Mouse (Mus musculus) hindbrain, postnatal 0 days (tissue): ENCODE data around the gene Atg10. TPM values are rescaled to one million over a fixed set of nuclear protein-coding genes. Genes with fewer than 3 reads are reported as not detected.

Experiments used
- ATAC-seq: fragments of 200-750 bp; cut with Nextera tagmentation; 2 replicates; pipeline ENCODE4 v1.8.0; 2017; ENCODE audit warnings: mild to moderate bottlenecking, moderate TSS enrichment, moderate library complexity
- DNase-seq: peaks from one replicate; pipeline ENCODE4 v3.0.0-alpha.2; 2015; ENCODE audit warnings: low spot score
- H3K27ac ChIP-seq: fragments of 300-500 bp; sonication (generic); 2 replicates; pipeline ENCODE4 v1.5.1; 2014; ENCODE audit warnings: mild to moderate bottlenecking
- H3K27me3 ChIP-seq: fragments of 300-500 bp; sonication (generic); 2 replicates; pipeline ENCODE4 v1.6.1; 2014; ENCODE audit warnings: low read length, mixed read lengths; ENCODE audit not compliant: insufficient read depth
- H3K36me3 ChIP-seq: fragments of 300-500 bp; sonication (generic); 2 replicates; pipeline ENCODE4 v1.6.1; 2014; ENCODE audit warnings: low read length, mixed read lengths; ENCODE audit not compliant: insufficient read depth
- H3K4me1 ChIP-seq: fragments of 300-500 bp; sonication (generic); 2 replicates; pipeline ENCODE4 v1.6.1; 2014; ENCODE audit warnings: antibody characterized with exemption, low read length, mixed read lengths; ENCODE audit not compliant: insufficient read depth
- H3K4me2 ChIP-seq: fragments of 300-500 bp; sonication (generic); 2 replicates; pipeline ENCODE4 v1.6.1; 2014; ENCODE audit warnings: low read depth, mild to moderate bottlenecking, low read length, moderate library complexity, mixed read lengths
- H3K4me3 ChIP-seq: fragments of 300-500 bp; sonication (generic); 2 replicates; pipeline ENCODE4 v1.5.1; 2014; ENCODE audit warnings: low read length
- H3K9ac ChIP-seq: fragments of 300-500 bp; sonication (generic); replicated peaks from 2 replicates; pipeline ENCODE4 v1.6.1; 2014; ENCODE audit warnings: mild to moderate bottlenecking, low read length, moderate library complexity, mixed read lengths
- H3K9me3 ChIP-seq: fragments of 300-500 bp; sonication (generic); 2 replicates; pipeline ENCODE4 v1.6.1; 2016; ENCODE audit warnings: low read length, mixed read lengths
- CTCF ChIP-seq: IDR thresholded peaks from 2 replicates; pipeline ENCODE4 v1.5.1; 2016; ENCODE audit warnings: antibody characterized with exemption, control low read depth, low read depth
- WGBS: fragments of 180-500 bp; shearing (Covaris S2); extraction: QIAGEN DNeasy Blood & Tissue Kit; methylation state at CpG from one replicate; pipeline ENCODE4 v1.1.7; 2014; 5-methylcytosine and 5-hydroxymethylcytosine counted together
- polyA plus RNA-seq: library from polyadenylated mRNA; unstranded; fragments of >200 nt; fragmentation: Nextera tagmentation; extraction: Ambion mirVana; gene quantifications from 2 replicates; pipeline ENCODE4 v1.2.1, GENCODE M21; 2015
- total RNA-seq: library from RNA; depleted of rRNA; stranded (reverse); fragments of >200 nt; gene quantifications from 2 replicates; pipeline ENCODE4 v1.2.3, GENCODE M21; 2014

Gene Atg10
- total and polyA plus RNA-seq, 2 experiments from 2014 or later: 5.2 to 13.9 TPM

GRCm38 (mm10) chr13:91090861-91091730 is 132.7 kb downstream of the Atg10 start:
- no peak for TF ChIP-seq CTCF
- Histone ChIP-seq H3K36me3 (no peaks in the 10 kb centered on the region), H3K27me3 (no peaks in the 10 kb centered on the region), H3K4me1 (peaks cover 9% of the 10 kb centered on the region; the same call in 1 of the 2 replicates), H3K9me3 (no peaks in the 10 kb centered on the region), H3K9ac (no peak overlapping the region), H3K4me2 (no peak overlapping the region), H3K27ac (no peak overlapping the region), H3K4me3 (no peak overlapping the region)
- ATAC-seq (no peak), DNase-seq (no peak)
- 60% methylated on average over 4 of the region's 4 CpGs for WGBS

GRCm38 (mm10) chr13:91086361-91086900 is 137.3 kb downstream of the Atg10 start:
- H3K4me1 ChIP-seq: no peaks in the 10 kb centered on the region
- H3K4me3 ChIP-seq: no peak overlapping the region
- no peak overlapping the region for H3K4me2 ChIP-seq
- no peak for TF ChIP-seq CTCF
- H3K9ac ChIP-seq: no peak overlapping the region
- no peaks in the 10 kb centered on the region for H3K9me3 ChIP-seq
- no peak for ATAC-seq
- no peak overlapping the region for H3K27ac ChIP-seq
- no peaks in the 10 kb centered on the region for H3K36me3 ChIP-seq
- no peaks in the 10 kb centered on the region for H3K27me3 ChIP-seq
- 91% methylated on average over 12 of the region's 12 CpGs for WGBS
- DNase-seq: no peak

GRCm38 (mm10) chr13:91072351-91072750 is 151.4 kb downstream of the Atg10 start:
- 96% methylated on average over 2 of the region's 2 CpGs for WGBS

GRCm38 (mm10) chr13:91060871-91061270 is 162.9 kb downstream of the Atg10 start:
- TF ChIP-seq CTCF: no peak

More at GRCm38 (mm10) chr13:91072351-91072750, 151.4 kb downstream of the Atg10 start:
- Histone ChIP-seq H3K4me2 (no peak overlapping the region), H3K9ac (no peak overlapping the region), H3K36me3 (no peaks in the 10 kb centered on the region), H3K27me3 (no peaks in the 10 kb centered on the region), H3K4me3 (no peak overlapping the region), H3K27ac (no peak overlapping the region), H3K9me3 (no peaks in the 10 kb centered on the region), H3K4me1 (no peaks in the 10 kb centered on the region)
- ATAC-seq (no peak), DNase-seq (no peak)
- no peak for TF ChIP-seq CTCF

GRCm38 (mm10) chr13:91048171-91048570 is 175.6 kb downstream of the Atg10 start:
- Histone ChIP-seq H3K4me1 (no peaks in the 10 kb centered on the region), H3K4me3 (no peak overlapping the region), H3K27ac (no peak overlapping the region), H3K27me3 (no peaks in the 10 kb centered on the region), H3K4me2 (no peak overlapping the region), H3K36me3 (no peaks in the 10 kb centered on the region), H3K9ac (no peak overlapping the region), H3K9me3 (peaks cover 5% of the 10 kb centered on the region)
- TF ChIP-seq CTCF: no peak
- ATAC-seq: no peak
- WGBS: 91% methylated on average over 4 of the region's 4 CpGs
- no peak for DNase-seq

More at GRCm38 (mm10) chr13:91060871-91061270, 162.9 kb downstream of the Atg10 start:
- Histone ChIP-seq H3K9me3 (no peaks in the 10 kb centered on the region), H3K4me3 (no peak overlapping the region), H3K9ac (no peak overlapping the region), H3K27me3 (no peaks in the 10 kb centered on the region), H3K4me1 (no peaks in the 10 kb centered on the region), H3K4me2 (no peak overlapping the region), H3K36me3 (no peaks in the 10 kb centered on the region), H3K27ac (no peak overlapping the region)
- ATAC-seq (no peak; the same call in 1 of the 2 replicates), DNase-seq (no peak)
- 78% methylated on average over 5 of the region's 5 CpGs for WGBS

GRCm38 (mm10) chr13:91046851-91047250 is 176.9 kb downstream of the Atg10 start:
- no peak for ATAC-seq
- Histone ChIP-seq H3K27me3 (no peaks in the 10 kb centered on the region), H3K27ac (no peak overlapping the region)

More at GRCm38 (mm10) chr13:91046851-91047250, 176.9 kb downstream of the Atg10 start:
- H3K9me3 ChIP-seq: peaks cover 4% of the 10 kb centered on the region
- no peak for TF ChIP-seq CTCF
- no peak overlapping the region for H3K4me3 ChIP-seq
- H3K4me1 ChIP-seq: no peaks in the 10 kb centered on the region
- H3K9ac ChIP-seq: no peak overlapping the region
- WGBS: 87% methylated on average over 5 of the region's 5 CpGs
- H3K36me3 ChIP-seq: no peaks in the 10 kb centered on the region
- DNase-seq: no peak
- H3K4me2 ChIP-seq: no peak overlapping the region
